Mouse (Mus musculus) urinary bladder, postnatal 14 days (tissue): ENCODE measurements around the gene Btbd11.

Experiments
- DNase-seq: peaks from one replicate; pipeline ENCODE4 v3.0.0; 2021; ENCODE audit warnings: low spot score

The Btbd11 gene

GRCm38 (mm10) chr10:85475642-85476345, 89.2 kb downstream of the Btbd11 start:
- no peak for DNase-seq

- DNase-seq = no peak
Measured at GRCm38 (mm10) chr10:85479959-85480625, 93.5 kb downstream of the Btbd11 start.

- no peak for DNase-seq
Measured at GRCm38 (mm10) chr10:85481106-85481505, 94.5 kb downstream of the Btbd11 start.

- no peak for DNase-seq
Measured at GRCm38 (mm10) chr10:85482064-85482473, 95.5 kb downstream of the Btbd11 start.

GRCm38 (mm10) chr10:85482480-85482879, 95.9 kb downstream of the Btbd11 start:
- no peak for DNase-seq

- no peak for DNase-seq
Measured at GRCm38 (mm10) chr10:85486456-85486855, 99.8 kb downstream of the Btbd11 start.

GRCm38 (mm10) chr10:85492583-85492982, 106.0 kb downstream of the Btbd11 start:
- no peak for DNase-seq

- no peak for DNase-seq
Measured at GRCm38 (mm10) chr10:85496358-85496757, 109.7 kb downstream of the Btbd11 start.

- DNase-seq = no peak
Measured at GRCm38 (mm10) chr10:85496981-85497380, 110.4 kb downstream of the Btbd11 start.

GRCm38 (mm10) chr10:85497931-85498330, 111.3 kb downstream of the Btbd11 start:
- no peak for DNase-seq

GRCm38 (mm10) chr10:85500573-85501155, 114.0 kb downstream of the Btbd11 start:
- no peak for DNase-seq

- no peak for DNase-seq
Measured at GRCm38 (mm10) chr10:85501966-85502566, 115.5 kb downstream of the Btbd11 start.

GRCm38 (mm10) chr10:85502656-85503055, 116.0 kb downstream of the Btbd11 start:
- DNase-seq = no peak

- DNase-seq = no peak
Measured at GRCm38 (mm10) chr10:85503453-85503852, 116.8 kb downstream of the Btbd11 start.

GRCm38 (mm10) chr10:85507270-85508050, 120.8 kb downstream of the Btbd11 start:
- no peak for DNase-seq

GRCm38 (mm10) chr10:85508193-85508794, 121.7 kb downstream of the Btbd11 start:
- DNase-seq = no peak

- no peak for DNase-seq
Measured at GRCm38 (mm10) chr10:85509000-85509399, 122.4 kb downstream of the Btbd11 start.

GRCm38 (mm10) chr10:85510329-85510728, 123.7 kb downstream of the Btbd11 start:
- DNase-seq = no peak

- DNase-seq = no peak
Measured at GRCm38 (mm10) chr10:85512808-85513207, 126.2 kb downstream of the Btbd11 start.

- DNase-seq = no peak
Measured at GRCm38 (mm10) chr10:85517223-85518110, 130.9 kb downstream of the Btbd11 start.

- no peak for DNase-seq
Measured at GRCm38 (mm10) chr10:85518111-85518409, 131.4 kb downstream of the Btbd11 start.
